18 mouse cellular contexts compared by ENCODE assay signal in genomic region chr10:32738989-32739388, GRCm38 (mm10).
"Had no signal": no experiment of that assay in that cellular context is flagged by ENCODE, and none has a peak within 500 bp of the region (broad histone marks: within the 10 kb centered on the region; RNA-seq: fewer than 3 reads in every experiment).

No protein-coding gene starts in this region.

- DNase-seq: liver, postnatal 0 days; lung, adult 2 months; lung, postnatal 4 days; midbrain, embryonic 14.5 days; retina, postnatal 1 day; right cerebral cortex, postnatal 25 days; right cerebral cortex, postnatal 4 days; spleen, adult 18-20 months; thymus, adult 2 months; thymus, postnatal 25 days; thymus, postnatal 4 days had no signal

- H3K4me3 ChIP-seq: liver, embryonic 15.5 days; lung, embryonic 15.5 days; midbrain, embryonic 10.5 days; midbrain, embryonic 12.5 days; myocyte; neural tube, embryonic 13.5 days; neural tube, embryonic 15.5 days had no signal

- H3K27ac ChIP-seq: liver, embryonic 15.5 days; lung, embryonic 15.5 days; midbrain, embryonic 10.5 days; midbrain, embryonic 12.5 days; neural tube, embryonic 13.5 days; neural tube, embryonic 15.5 days had no signal
